Mouse (Mus musculus): ENCODE results near the gene Slain1. TPM values are rescaled to one million over a fixed set of nuclear protein-coding genes. Genes with fewer than 3 reads are reported as not detected.

The Slain1 gene
- polyA plus RNA-seq, 1 experiment from 2014 or later: 20.6 TPM

DNA sequence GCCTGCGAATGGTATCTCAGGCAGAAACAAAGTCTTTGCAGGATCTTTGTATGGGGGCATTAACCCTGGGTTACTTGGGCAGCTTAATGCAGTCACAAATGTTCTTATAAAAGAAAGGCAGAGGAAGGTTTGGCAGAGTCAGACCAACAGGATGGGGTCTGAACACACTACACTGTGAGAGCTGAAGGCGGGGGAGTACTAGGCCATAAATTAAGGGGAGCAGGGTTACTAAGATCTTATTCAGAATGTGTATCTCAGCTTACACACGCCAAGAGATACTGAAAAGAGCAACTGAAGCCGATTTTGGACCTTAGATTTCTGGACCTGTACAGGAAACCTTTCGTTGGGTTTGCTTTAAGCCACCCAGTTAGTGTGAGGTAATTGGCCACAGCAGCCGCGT, 102.7 kb downstream of the Slain1 start:
- H3K4me1 ChIP-seq (replicated peaks; ENCODE audit: control insufficient read depth, insufficient read depth, low read length): 0 out of 2 replicates have a peak, but pooled peaks cover 2% of the 10 kb centered on the region
- no peak overlapping the region for H3K27ac ChIP-seq (ENCODE audit: low read length)
- H3K4me3 ChIP-seq (replicated peaks; ENCODE audit: low read length): no peak overlapping the region
- no peak for ATAC-seq
- H3K4me2 ChIP-seq (ENCODE audit: low read length): no peak overlapping the region
- no peaks in the 10 kb centered on the region for H3K9me3 ChIP-seq (ENCODE audit: control insufficient read depth, low read length)
- H3K36me3 ChIP-seq (ENCODE audit: control insufficient read depth, insufficient read depth): no peaks in the 10 kb centered on the region
- H3K27me3 ChIP-seq (replicated peaks; ENCODE audit: control insufficient read depth, insufficient read depth, low read length): no peaks in the 10 kb centered on the region
- H3K9ac ChIP-seq (replicated peaks; ENCODE audit: low read depth, low read length): no peak overlapping the region
- 89% methylated on average over 7 of the region's 7 CpGs for WGBS

- H3K27ac ChIP-seq (ENCODE audit: low read length): no peak overlapping the region
- 0 out of 2 replicates have a peak, but pooled peaks cover 4% of the 10 kb centered on the region for H3K4me1 ChIP-seq (replicated peaks; ENCODE audit: control insufficient read depth, insufficient read depth, low read length)
- 64% methylated on average over 7 of the region's 7 CpGs for WGBS
- no peaks in the 10 kb centered on the region for H3K36me3 ChIP-seq (ENCODE audit: control insufficient read depth, insufficient read depth)
- no peak overlapping the region for H3K4me2 ChIP-seq (ENCODE audit: low read length)
- H3K27me3 ChIP-seq (replicated peaks; ENCODE audit: control insufficient read depth, insufficient read depth, low read length): no peaks in the 10 kb centered on the region
- H3K9ac ChIP-seq (replicated peaks; ENCODE audit: low read depth, low read length): no peak overlapping the region
- no peaks in the 10 kb centered on the region for H3K9me3 ChIP-seq (ENCODE audit: control insufficient read depth, low read length)
- H3K4me3 ChIP-seq (replicated peaks; ENCODE audit: low read length): no peak overlapping the region
- no peak for ATAC-seq
Observed at GRCm38 (mm10) chr14:103754041-103754440, 104.0 kb downstream of the Slain1 start.

- no peak overlapping the region for H3K4me2 ChIP-seq (ENCODE audit: low read length)
- WGBS: 86% methylated on average over 9 of the region's 9 CpGs
- no peak for ATAC-seq
Observed at GRCm38 (mm10) chr14:103754465-103754864, 104.4 kb downstream of the Slain1 start.

More at GRCm38 (mm10) chr14:103754465-103754864, 104.4 kb downstream of the Slain1 start:
- Histone ChIP-seq H3K4me3 (replicated peaks; ENCODE audit: low read length) (no peak overlapping the region), H3K9me3 (ENCODE audit: control insufficient read depth, low read length) (no peaks in the 10 kb centered on the region), H3K9ac (replicated peaks; ENCODE audit: low read depth, low read length) (no peak overlapping the region), H3K27ac (ENCODE audit: low read length) (no peak overlapping the region), H3K36me3 (ENCODE audit: control insufficient read depth, insufficient read depth) (no peaks in the 10 kb centered on the region), H3K4me1 (replicated peaks; ENCODE audit: control insufficient read depth, insufficient read depth, low read length) (0 out of 2 replicates have a peak, but pooled peaks cover 4% of the 10 kb centered on the region), H3K27me3 (replicated peaks; ENCODE audit: control insufficient read depth, insufficient read depth, low read length) (no peaks in the 10 kb centered on the region)

Small RNAs within 50 kb of the gene (microRNA-seq; reads per million reads assigned to microRNA genes)
- not detected for gene Gm22877

Other genes starting within 250 kb of the Slain1 start
- 0.12 TPM in 1 of 2 replicates, not detected in the other for gene Scel, start 136.9 kb upstream of the Slain1 start, polyA plus RNA-seq (2015; fragmentation: Nextera tagmentation; extraction: Ambion mirVana)
- gene Ednrb, start 194.2 kb downstream of the Slain1 start, polyA plus RNA-seq (2015; fragmentation: Nextera tagmentation; extraction: Ambion mirVana): 46.1 and 61.4 TPM in 2 replicates